Mouse (Mus musculus): ENCODE data around the gene Erfe. TPM values are rescaled to one million over a fixed set of nuclear protein-coding genes. Genes with fewer than 3 reads are reported as not detected.

Erfe gene
- polyA plus RNA-seq, 1 experiment from 2014 or later: 1.2 TPM

GRCm38 (mm10) chr1:91351249-91351648 lies 15.0 kb upstream of the Erfe start:
- 70% methylated on average over 3 of the region's 3 CpGs for WGBS
- H3K9me3 ChIP-seq (replicated peaks; ENCODE audit: low read length): no peaks in the 10 kb centered on the region
- ATAC-seq (replicated peaks; ENCODE audit: low FRiP score, low read depth): no peak

GRCm38 (mm10) chr1:91352277-91352676 lies 14.0 kb upstream of the Erfe start:
- ATAC-seq (replicated peaks; ENCODE audit: low FRiP score, low read depth) (no peak), DNase-seq (ENCODE audit: low spot score) (no peak)
- no peak overlapping the region for H3K4me3 ChIP-seq (replicated peaks; ENCODE audit: low read depth, low read length)
- no peaks in the 10 kb centered on the region for H3K36me3 ChIP-seq (ENCODE audit: insufficient read depth, low read length)
- 82% methylated on average over 2 of the region's 2 CpGs for WGBS
- no peak overlapping the region for H3K4me2 ChIP-seq (ENCODE audit: low read length)
- no peaks in the 10 kb centered on the region for H3K9me3 ChIP-seq (replicated peaks; ENCODE audit: low read length)
- H3K27ac ChIP-seq: no peak overlapping the region
- no peak overlapping the region for H3K9ac ChIP-seq (ENCODE audit: low read depth, low read length)
- H3K4me1 ChIP-seq (replicated peaks; ENCODE audit: insufficient read depth, low read length): no peaks in the 10 kb centered on the region
- no peaks in the 10 kb centered on the region for H3K27me3 ChIP-seq (ENCODE audit: insufficient read depth, low read length)
- TF ChIP-seq CTCF (IDR thresholded peaks at IDR 0.05; ENCODE audit: low read depth): no peak

More at GRCm38 (mm10) chr1:91351249-91351648, 15.0 kb upstream of the Erfe start:
- Histone ChIP-seq H3K9ac (ENCODE audit: low read depth, low read length) (no peak overlapping the region), H3K4me3 (replicated peaks; ENCODE audit: low read depth, low read length) (no peak overlapping the region), H3K27me3 (ENCODE audit: insufficient read depth, low read length) (peaks cover 4% of the 10 kb centered on the region; the same call in 1 of the 2 replicates), H3K36me3 (ENCODE audit: insufficient read depth, low read length) (no peaks in the 10 kb centered on the region), H3K27ac (no peak overlapping the region), H3K4me1 (replicated peaks; ENCODE audit: insufficient read depth, low read length) (no peaks in the 10 kb centered on the region), H3K4me2 (ENCODE audit: low read length) (no peak overlapping the region)
- TF ChIP-seq CTCF (IDR thresholded peaks at IDR 0.05; ENCODE audit: low read depth): no peak
- DNase-seq (ENCODE audit: low spot score): no peak

DNA sequence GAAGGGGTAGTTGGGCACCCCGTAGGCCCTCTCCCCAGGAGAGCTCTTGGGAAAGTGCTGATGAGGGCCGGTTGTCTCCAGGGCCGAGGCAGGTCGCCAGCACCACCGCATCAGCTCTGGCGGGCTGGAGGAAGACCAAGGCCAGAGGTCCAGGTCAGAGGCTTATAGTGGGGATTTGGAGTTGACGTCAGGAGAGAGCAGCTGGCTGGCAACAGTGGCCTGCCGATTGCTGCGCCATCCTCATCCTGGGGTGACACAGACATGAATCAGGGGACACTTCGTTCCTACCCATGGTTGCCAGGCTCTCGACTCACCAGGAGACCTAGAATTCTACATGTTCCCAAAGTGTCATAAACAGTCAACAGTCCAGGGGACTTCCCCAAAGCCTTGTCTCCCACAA lies 10.1 kb upstream of the Erfe start:
- WGBS: 78% methylated on average over 11 of the region's 11 CpGs
- Histone ChIP-seq H3K36me3 (ENCODE audit: insufficient read depth, low read length) (no peaks in the 10 kb centered on the region), H3K27ac (no peak overlapping the region), H3K27me3 (ENCODE audit: insufficient read depth, low read length) (no peaks in the 10 kb centered on the region), H3K4me1 (replicated peaks; ENCODE audit: insufficient read depth, low read length) (no peaks in the 10 kb centered on the region), H3K4me2 (ENCODE audit: low read length) (no peak overlapping the region), H3K9me3 (replicated peaks; ENCODE audit: low read length) (no peaks in the 10 kb centered on the region), H3K4me3 (replicated peaks; ENCODE audit: low read depth, low read length) (no peak overlapping the region), H3K9ac (ENCODE audit: low read depth, low read length) (no peak overlapping the region)
- DNase-seq (ENCODE audit: low spot score) (no peak), ATAC-seq (replicated peaks; ENCODE audit: low FRiP score, low read depth) (no peak)
- TF ChIP-seq CTCF (IDR thresholded peaks at IDR 0.05; ENCODE audit: low read depth): no peak

DNA sequence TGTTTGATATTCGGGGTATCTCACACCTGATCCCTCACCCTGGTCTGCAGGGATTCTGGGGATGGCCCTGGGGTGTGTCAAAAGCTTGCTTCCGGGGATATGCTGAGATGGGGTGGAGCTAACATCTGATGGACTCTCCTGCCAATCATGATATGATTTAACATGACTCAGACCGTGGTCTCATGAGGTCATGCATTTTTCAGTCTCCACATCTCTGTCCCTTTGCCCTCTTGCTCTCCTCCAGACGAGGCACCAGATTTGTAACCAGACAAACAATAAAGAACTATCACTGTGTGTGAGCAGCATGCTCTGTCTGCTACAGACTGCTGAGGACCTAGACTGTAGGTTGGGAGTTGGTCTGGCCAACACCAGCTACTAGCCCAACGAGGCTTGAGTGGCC lies 4.1 kb upstream of the Erfe start:
- Histone ChIP-seq H3K9me3 (replicated peaks; ENCODE audit: low read length) (no peaks in the 10 kb centered on the region), H3K36me3 (ENCODE audit: insufficient read depth, low read length) (no peaks in the 10 kb centered on the region), H3K27me3 (ENCODE audit: insufficient read depth, low read length) (no peaks in the 10 kb centered on the region), H3K27ac (no peak overlapping the region), H3K4me2 (ENCODE audit: low read length) (no peak overlapping the region), H3K4me1 (replicated peaks; ENCODE audit: insufficient read depth, low read length) (0 out of 2 replicates have a peak, but pooled peaks cover 3% of the 10 kb centered on the region), H3K9ac (ENCODE audit: low read depth, low read length) (no peak overlapping the region), H3K4me3 (replicated peaks; ENCODE audit: low read depth, low read length) (no peak overlapping the region)
- TF ChIP-seq CTCF (IDR thresholded peaks at IDR 0.05; ENCODE audit: low read depth): no peak
- DNase-seq (ENCODE audit: low spot score) (no peak), ATAC-seq (replicated peaks; ENCODE audit: low FRiP score, low read depth) (no peak)
- WGBS: 73% methylated on average over 5 of the region's 5 CpGs

- ATAC-seq (replicated peaks; ENCODE audit: low FRiP score, low read depth) (no peak), DNase-seq (ENCODE audit: low spot score) (peak; percentile 19)
- H3K4me1 ChIP-seq (replicated peaks; ENCODE audit: insufficient read depth, low read length): 0 out of 2 replicates have a peak, but pooled peaks cover 3% of the 10 kb centered on the region
- no peak overlapping the region for H3K27ac ChIP-seq
- H3K9ac ChIP-seq (ENCODE audit: low read depth, low read length): no peak overlapping the region
- H3K4me2 ChIP-seq (ENCODE audit: low read length): no peak overlapping the region
- H3K36me3 ChIP-seq (ENCODE audit: insufficient read depth, low read length): 0 out of 2 replicates have a peak, but pooled peaks cover 3% of the 10 kb centered on the region
- WGBS: 69% methylated on average over 16 of the region's 16 CpGs
- H3K27me3 ChIP-seq (ENCODE audit: insufficient read depth, low read length): no peaks in the 10 kb centered on the region
- no peak overlapping the region for H3K4me3 ChIP-seq (replicated peaks; ENCODE audit: low read depth, low read length)
- no peak for TF ChIP-seq CTCF (IDR thresholded peaks at IDR 0.05; ENCODE audit: low read depth)
- H3K9me3 ChIP-seq (replicated peaks; ENCODE audit: low read length): no peaks in the 10 kb centered on the region
Measured at GRCm38 (mm10) chr1:91364822-91365644, 1.2 kb upstream of the Erfe start.

DNA sequence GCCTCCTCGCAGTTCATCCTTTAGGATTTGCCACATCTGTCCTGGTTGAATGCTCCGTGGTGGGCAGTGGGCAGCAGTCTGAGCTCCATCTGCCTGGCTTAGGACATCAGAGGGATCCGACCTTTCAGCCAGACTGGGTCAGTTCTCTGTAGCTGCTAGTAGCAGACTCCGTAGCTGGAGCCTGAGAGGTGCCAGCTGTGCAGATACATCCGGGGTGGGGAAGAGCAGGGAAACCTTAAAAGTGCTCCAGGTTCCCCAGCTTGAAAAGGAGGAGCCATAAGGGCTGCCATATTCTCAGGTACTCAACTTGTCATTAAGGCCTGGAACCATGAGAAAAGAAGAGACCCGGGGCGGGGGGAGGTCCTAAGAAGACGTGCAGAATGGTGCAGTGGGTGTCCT lies 415 bp upstream of the Erfe start:
- Histone ChIP-seq H3K36me3 (ENCODE audit: insufficient read depth, low read length) (0 out of 2 replicates have a peak, but pooled peaks cover 5% of the 10 kb centered on the region), H3K9ac (ENCODE audit: low read depth, low read length) (peak overlapping the region; percentile 59; the same call in 1 of the 2 replicates), H3K27me3 (ENCODE audit: insufficient read depth, low read length) (no peaks in the 10 kb centered on the region), H3K4me2 (ENCODE audit: low read length) (peak overlapping the region; percentile 89), H3K9me3 (replicated peaks; ENCODE audit: low read length) (no peaks in the 10 kb centered on the region), H3K4me1 (replicated peaks; ENCODE audit: insufficient read depth, low read length) (0 out of 2 replicates have a peak, but pooled peaks cover 3% of the 10 kb centered on the region), H3K27ac (no peak overlapping the region), H3K4me3 (replicated peaks; ENCODE audit: low read depth, low read length) (peak overlapping the region; percentile 37; the same call in 1 of the 2 replicates)
- no peak; the same call in 1 of the 2 replicates for ATAC-seq (replicated peaks; ENCODE audit: low FRiP score, low read depth)
- WGBS: 26% methylated on average over 8 of the region's 8 CpGs
- no peak for TF ChIP-seq CTCF (IDR thresholded peaks at IDR 0.05; ENCODE audit: low read depth)
- DNase-seq (ENCODE audit: low spot score): no peak

Measured in kidney, postnatal 0 days (tissue).